Mouse (Mus musculus) T-helper 1 cell (primary cell): ENCODE results near the gene Nars2.

ENCODE experiments used
- in situ Hi-C: fragments of 300-600 bp; cut with MboI, MseI; formaldehyde crosslinking; loops from one replicate; pipeline ENCODE4 v1.15.1; 2025; ENCODE audit warnings: high pct_unique_total_duplicates

Gene Nars2

GRCm38 (mm10) chr7:96971027-96971996 is 20.0 kb downstream of the Nars2 start:
- in situ Hi-C loops, result loop anchor here (5.0 kb wide), 2 partner anchors 121 to 331 kb away; no protein-coding TSS in a partner anchor

GRCm38 (mm10) chr7:96972138-96972904 is 21.0 kb downstream of the Nars2 start:
- in situ Hi-C loops, result loop anchor here (5.0 kb wide), 2 partner anchors 120 to 330 kb away; no protein-coding TSS in a partner anchor

- in situ Hi-C loops, result no loop called here
Measured at GRCm38 (mm10) chr7:96975914-96976313, 24.6 kb downstream of the Nars2 start.

- in situ Hi-C loops, result no loop called here
Measured at GRCm38 (mm10) chr7:96977209-96977608, 25.9 kb downstream of the Nars2 start.

- in situ Hi-C loops, result no loop called here
Measured at GRCm38 (mm10) chr7:96981366-96981765, 30.1 kb downstream of the Nars2 start.

GRCm38 (mm10) chr7:96983660-96984347 is 32.5 kb downstream of the Nars2 start:
- in situ Hi-C loops, result no loop called here

- in situ Hi-C loops, result no loop called here
Measured at GRCm38 (mm10) chr7:96985798-96986197, 34.5 kb downstream of the Nars2 start.

- in situ Hi-C loops, result no loop called here
Measured at GRCm38 (mm10) chr7:96986795-96987445, 35.6 kb downstream of the Nars2 start.

- in situ Hi-C loops, result no loop called here
Measured at GRCm38 (mm10) chr7:96987676-96988075, 36.4 kb downstream of the Nars2 start.

GRCm38 (mm10) chr7:97012956-97013355 is 61.7 kb downstream of the Nars2 start:
- in situ Hi-C loops, result no loop called here

- in situ Hi-C loops, result no loop called here
Measured at GRCm38 (mm10) chr7:97018005-97018404, 66.7 kb downstream of the Nars2 start.

GRCm38 (mm10) chr7:97018418-97018817 is 67.1 kb downstream of the Nars2 start:
- in situ Hi-C loops, result no loop called here

- in situ Hi-C loops, result no loop called here
Measured at GRCm38 (mm10) chr7:97019303-97019702, 68.0 kb downstream of the Nars2 start.

- in situ Hi-C loops, result no loop called here
Measured at GRCm38 (mm10) chr7:97026772-97027358, 75.6 kb downstream of the Nars2 start.

- in situ Hi-C loops, result no loop called here
Measured at GRCm38 (mm10) chr7:97029151-97029550, 77.8 kb downstream of the Nars2 start.

- in situ Hi-C loops, result no loop called here
Measured at GRCm38 (mm10) chr7:97032412-97032811, 81.1 kb downstream of the Nars2 start.

- in situ Hi-C loops, result no loop called here
Measured at GRCm38 (mm10) chr7:97039641-97040040, 88.3 kb downstream of the Nars2 start.

- in situ Hi-C loops, result no loop called here
Measured at GRCm38 (mm10) chr7:97041868-97042449, 90.7 kb downstream of the Nars2 start.

- in situ Hi-C loops, result no loop called here
Measured at GRCm38 (mm10) chr7:97042981-97043380, 91.7 kb downstream of the Nars2 start.

GRCm38 (mm10) chr7:97060966-97061365 is 109.7 kb downstream of the Nars2 start:
- in situ Hi-C loops, result no loop called here
